Mouse (Mus musculus): ENCODE measurements around the gene Tnfrsf23. TPM values are rescaled to one million over a fixed set of nuclear protein-coding genes. Genes with fewer than 3 reads are reported as not detected.
"Not testable (repeated sequence)": the region's sequence is repeated elsewhere in the genome, so short reads cannot be mapped to it uniquely, and the experiment has no call there.

The Tnfrsf23 gene
- total RNA-seq, 2 experiments from 2014 or later: 0.92 to 1.0 TPM

DNA sequence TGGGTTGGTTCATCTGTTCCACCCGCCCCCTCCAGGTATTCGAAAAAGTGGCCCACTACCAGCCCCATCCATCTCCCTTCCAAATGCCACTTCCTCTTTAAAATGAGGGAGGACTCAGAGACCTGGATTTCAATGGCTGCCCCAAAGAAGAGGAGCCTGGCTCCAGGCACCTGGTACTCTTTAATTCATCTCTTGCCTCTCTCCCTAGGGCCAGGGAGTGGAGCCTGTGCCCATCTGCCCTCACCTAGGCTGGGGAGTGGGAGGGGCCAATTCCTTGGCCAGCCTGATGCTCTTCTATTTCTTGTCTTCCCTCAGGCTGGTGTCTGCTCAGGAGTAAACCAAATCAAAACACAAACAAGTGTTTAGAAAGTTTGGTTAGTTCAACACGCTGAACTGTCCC is 1.0 kb upstream of the Tnfrsf23 start:
- intact Hi-C loops (cut with DNase I); DNase-seq (ENCODE audit: low spot score in 2 of 2): not testable (repeated sequence)

DNA sequence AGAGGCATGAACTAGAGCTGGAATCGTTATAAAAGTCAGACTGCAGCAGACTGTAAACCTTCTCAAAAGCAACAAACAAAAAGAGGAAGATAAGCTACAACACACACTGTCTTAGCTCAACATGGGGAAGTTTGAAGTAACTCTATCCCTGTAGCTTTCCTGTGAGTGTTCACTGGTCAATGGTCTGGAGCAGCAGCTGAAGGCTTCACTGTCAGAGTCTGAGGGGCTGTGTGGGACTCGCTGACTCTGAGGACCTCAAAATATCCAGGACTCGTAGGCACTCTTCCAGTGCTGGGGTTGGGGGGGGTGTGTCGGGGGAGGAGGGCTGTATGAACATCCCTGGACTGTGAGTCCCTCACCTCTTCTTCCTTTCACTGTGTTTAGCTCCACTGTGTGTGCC is 519 bp upstream of the Tnfrsf23 start:
- intact Hi-C loops (cut with DNase I); DNase-seq (ENCODE audit: low spot score in 2 of 2): not testable (repeated sequence)

DNA sequence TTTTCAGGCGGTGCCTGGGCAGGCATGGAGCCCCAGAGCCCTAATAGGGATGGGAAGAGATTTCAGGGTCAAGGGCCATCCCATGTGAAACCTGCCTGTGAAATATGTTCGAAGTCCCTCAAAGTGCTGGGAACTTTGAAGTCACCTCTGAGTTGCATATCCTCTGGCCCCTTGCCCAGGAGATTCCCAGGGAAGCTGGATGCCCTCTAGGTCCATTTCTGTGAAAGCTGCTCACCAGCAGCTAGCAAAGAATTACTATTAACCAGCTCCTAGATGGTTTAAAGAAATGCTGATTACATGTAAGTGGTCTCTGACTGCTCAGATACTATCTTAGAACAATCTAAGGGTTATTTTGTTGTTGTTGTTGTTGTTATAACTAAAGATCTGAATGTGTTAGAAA is 1.1 kb downstream of the Tnfrsf23 start:
- DNase-seq (ENCODE audit: low spot score in 2 of 2); intact Hi-C loops (cut with DNase I): not testable (repeated sequence)

DNA sequence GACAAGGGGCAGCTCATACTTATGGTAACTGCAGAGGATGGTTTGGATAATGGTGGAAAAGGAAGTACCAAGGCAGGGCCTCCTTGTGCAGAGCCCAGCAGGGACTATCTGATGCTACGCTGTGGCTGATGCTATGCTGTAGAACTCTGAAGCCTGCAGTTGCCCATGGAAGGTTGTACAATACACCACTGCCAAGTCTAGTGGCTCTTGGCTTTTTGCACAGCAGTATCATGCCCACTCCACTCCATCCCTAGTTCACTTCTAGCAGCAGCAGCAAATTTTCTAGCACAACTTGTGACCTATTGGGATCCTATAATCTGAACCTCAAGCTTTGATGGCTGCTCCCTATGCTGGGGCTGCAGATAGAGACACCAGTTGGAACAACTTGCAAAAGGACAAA is 4.1 kb downstream of the Tnfrsf23 start:
- intact Hi-C loops (cut with DNase I): no loop called here
- DNase-seq (ENCODE audit: low spot score in 2 of 2): no peak

DNA sequence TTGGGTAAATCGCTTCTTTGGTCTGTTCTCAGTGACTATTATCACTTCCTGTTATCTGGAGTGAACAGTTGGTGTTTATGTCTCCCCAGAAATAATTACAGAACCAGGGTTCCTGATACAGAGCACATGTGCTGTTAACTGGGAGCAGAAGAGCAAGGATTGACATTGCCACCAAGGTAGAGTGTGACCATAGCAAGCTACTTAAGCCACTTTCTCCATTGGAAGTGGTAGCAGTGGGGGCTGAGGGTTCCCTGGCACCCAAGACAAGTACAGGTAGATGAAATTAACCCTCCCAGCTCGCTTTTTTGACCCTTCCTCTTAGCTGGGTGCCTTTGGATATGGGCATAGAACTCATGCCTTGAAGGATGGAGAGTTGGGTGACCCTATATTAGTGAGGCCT is 4.8 kb downstream of the Tnfrsf23 start:
- DNase-seq (ENCODE audit: low spot score in 2 of 2): not testable (repeated sequence)

DNA sequence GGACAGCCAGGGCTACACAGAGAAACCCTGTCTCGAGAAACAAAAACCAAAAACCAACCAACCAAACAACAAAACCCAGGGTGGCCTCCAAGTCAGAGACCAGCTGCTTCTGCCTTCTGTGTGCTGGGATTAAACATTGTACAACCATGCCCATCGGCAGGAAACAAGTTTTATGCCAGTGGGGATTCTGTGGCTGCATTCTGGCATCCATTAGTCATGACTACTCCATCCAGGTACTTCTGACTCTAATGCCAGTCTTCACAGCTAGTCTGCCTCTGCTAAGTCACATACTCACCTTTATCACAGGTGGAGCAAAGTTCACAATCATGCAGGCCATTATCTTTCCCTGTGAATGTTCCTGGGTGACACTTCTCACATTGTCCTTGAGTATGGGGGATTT is 6.0 kb downstream of the Tnfrsf23 start:
- DNase-seq (ENCODE audit: low spot score in 2 of 2); intact Hi-C loops (cut with DNase I): not testable (repeated sequence)

More for the DNA sequence above, 4.8 kb downstream of the Tnfrsf23 start:
- intact Hi-C loops (cut with DNase I): not testable (repeated sequence)

DNA sequence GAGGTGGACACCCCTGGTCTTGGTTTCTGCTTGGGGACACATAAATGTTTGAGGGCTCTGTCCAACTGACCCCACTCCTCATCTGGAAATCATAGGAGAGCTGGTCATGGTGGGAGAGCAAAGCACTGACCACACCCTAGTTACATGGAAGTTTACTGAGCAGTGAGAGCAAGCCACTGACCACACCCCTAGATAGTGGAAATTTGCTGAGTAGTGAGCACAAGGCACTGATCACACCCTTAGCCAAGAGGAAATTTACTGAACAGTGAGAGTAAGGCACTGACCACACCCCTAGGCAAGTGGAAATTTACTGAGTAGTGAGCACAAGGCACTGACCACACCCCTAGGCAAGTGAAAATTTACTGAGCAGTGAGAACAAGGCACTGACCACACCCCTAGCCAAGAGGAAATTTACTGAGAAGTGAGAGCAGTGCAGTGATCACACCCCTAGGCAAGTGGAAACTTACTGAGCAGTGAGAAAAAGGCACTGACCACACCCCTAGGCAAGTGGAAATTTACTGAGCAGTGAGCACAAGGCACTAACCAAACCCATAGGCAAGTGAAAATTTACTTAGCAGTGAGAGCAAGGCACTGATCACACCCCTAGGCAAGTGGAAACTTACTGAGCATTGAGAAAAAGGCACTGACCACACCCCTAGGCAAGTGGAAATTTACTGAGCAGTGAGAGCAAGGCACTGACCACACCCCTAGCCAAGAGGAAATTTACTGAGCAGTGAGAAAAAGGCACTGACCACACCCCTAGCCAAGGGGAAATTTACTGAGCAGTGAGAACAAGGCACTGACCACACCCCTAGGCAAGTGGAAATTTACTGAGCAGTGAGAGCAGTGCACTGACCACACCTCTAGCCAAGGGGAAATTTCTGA is 19.0 kb downstream of the Tnfrsf23 start:
- no peak for DNase-seq (ENCODE audit: low spot score in 2 of 2)
- intact Hi-C loops (cut with DNase I): loop anchor here (1.0 kb wide), 1 partner anchor 28 kb away; no protein-coding TSS in a partner anchor

DNA sequence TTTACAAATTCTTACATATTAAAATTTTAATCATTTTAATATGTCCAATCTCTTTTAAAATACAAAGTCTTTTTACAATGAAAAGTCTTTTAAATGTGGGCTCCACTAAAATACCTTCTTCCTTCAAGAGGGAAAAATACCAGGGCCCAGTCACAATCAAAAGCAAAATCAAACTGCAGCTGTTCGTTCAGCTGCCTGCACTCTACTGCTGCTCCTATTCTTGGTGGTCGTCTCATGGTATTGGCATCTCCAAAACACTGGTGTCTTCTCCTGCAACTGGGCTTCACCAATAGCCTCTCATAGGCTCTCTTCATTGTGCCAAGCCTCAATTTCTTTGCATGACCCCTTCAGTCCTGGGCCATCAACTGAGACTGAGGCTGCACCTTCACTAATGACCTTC is 22.2 kb downstream of the Tnfrsf23 start:
- DNase-seq (ENCODE audit: low spot score in 2 of 2): no peak
- intact Hi-C loops (cut with DNase I): no loop called here

DNA sequence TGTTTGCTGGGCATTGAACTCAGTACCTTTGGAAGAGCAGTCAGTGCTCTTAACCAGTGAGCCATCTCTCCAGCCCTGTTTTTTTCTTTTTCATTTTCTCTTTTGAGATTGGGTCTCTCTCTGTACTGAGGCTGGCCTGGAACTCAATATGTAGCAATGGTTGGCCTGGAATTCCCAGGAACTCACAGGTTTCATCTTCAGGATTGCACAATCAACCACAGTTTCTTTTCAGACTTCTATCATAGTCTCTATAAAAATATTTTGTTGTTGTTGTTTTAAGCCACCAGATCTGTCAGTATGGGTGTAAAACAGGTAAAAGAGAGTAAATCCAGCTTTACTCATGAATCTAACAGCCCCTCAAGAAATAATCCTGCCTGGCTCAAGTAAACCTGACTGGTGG is 24.9 kb downstream of the Tnfrsf23 start:
- intact Hi-C loops (cut with DNase I): no loop called here
- DNase-seq (ENCODE audit: low spot score in 2 of 2): no peak

DNA sequence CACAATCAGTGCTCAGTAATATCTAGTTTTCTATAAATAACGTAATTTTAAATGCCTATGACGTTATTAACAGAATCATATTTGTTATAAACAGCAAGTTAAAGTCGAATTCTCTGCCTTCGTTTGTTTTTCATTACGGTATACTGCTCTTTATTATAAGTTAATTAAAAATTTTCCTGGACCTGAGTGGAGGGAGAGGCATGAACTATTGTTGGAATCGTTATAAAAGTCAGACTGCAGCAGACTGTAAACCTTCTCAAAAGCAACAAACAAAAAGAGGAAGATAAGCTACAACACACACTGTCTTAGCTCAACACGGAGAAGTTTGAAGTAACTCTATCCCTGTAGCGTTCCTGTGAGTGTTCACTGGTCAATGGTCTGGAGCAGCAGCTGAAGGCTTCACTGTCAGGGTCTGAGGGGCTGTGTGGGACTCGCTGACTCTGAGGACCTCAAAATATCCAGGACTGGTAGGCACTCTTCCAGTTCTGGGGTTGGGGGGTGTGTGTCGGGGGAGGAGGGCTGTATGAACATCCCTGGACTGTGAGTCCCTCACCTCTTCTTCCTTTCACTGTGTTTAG is 35.8 kb downstream of the Tnfrsf23 start:
- not testable (repeated sequence) for DNase-seq (ENCODE audit: low spot score in 2 of 2)
- intact Hi-C loops (cut with DNase I): loop anchor here (2.0 kb wide), 1 partner anchor 33 kb away; no protein-coding TSS in a partner anchor

DNA sequence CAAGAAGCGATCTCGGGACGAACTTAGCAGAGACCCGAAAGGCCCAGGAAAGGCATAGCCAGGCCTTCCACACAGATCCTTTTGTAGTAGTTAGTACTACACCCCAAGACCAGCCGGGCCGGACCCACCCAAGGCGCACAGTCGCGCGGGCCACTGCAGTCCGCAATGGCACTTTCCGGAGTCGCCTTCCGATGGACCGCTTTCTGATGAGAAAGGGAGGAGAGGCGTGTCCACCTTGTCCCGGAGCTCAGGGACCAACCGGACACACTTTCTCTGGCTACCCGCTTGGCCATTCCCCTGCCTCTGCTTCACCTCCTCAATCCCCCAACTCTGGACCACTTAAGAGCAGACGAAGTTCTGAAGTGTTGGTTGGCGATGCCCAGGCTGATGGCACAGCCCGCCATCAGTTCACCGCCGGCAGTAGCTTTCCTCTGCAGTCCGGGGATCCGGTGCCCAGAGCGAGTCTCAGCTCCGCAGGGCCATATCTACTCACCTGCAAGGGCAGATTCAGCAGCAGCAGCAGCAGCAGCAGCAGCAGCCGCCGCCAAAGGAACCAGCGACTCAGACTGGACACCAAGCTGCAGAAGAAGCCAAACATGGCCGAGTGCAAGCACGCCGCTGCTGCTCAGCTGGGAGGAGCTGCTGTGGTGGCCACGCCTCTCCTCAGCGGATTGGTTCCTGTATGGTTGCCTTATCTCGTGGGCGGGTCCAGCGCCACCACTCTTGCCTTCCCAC is 36.5 kb downstream of the Tnfrsf23 start, which contains the start of gene Tnfrsf22:
TSS of gene Tnfrsf22 (minus strand) at position 628 of the 735 bp plus-strand sequence.
- intact Hi-C loops (cut with DNase I): loop anchor here (2.0 kb wide), 1 partner anchor 34 kb away; no protein-coding TSS in a partner anchor

DNA sequence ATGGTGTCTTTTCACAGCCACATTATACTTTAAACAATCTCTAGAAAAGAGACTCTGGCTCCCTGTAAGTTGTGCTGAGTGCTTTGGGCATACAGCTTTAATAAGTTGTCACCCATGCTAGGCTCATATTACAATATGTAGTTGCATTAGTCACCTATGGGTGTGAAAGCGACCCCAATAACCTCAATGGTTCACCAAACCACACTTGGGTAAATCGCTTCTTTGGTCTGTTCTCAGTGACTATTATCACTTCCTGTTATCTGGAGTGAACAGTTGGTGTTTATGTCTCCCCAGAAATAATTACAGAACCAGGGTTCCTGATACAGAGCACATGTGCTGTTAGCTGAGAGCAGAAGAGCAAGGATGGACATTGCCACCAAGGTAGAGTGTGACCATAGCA is 41.7 kb downstream of the Tnfrsf23 start:
- DNase-seq (ENCODE audit: low spot score in 2 of 2); intact Hi-C loops (cut with DNase I): not testable (repeated sequence)

More for the DNA sequence above, 36.5 kb downstream of the Tnfrsf23 start, which contains the start of gene Tnfrsf22:
- DNase-seq (ENCODE audit: low spot score in 2 of 2): peak; percentile 77

DNA sequence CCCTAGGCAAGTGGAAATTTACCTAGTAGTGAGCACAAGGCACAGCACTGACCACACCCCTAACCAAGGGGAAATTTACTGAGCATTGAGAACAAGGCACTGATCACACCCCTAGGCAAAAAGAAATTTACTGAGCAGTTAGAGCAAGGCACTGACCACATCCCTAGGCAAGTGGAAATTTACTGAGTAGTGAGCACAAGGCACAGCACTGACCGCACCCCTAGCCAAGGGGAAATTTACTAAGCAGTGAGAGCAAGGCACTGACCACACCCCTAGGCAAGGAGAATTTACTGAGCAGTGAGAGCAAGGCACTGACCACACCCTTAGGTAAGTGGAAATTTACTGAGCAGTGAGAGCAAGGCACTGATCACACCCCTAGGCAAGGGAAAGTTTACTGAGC is 49.0 kb downstream of the Tnfrsf23 start:
- intact Hi-C loops (cut with DNase I): no loop called here
- no peak for DNase-seq (ENCODE audit: low spot score in 2 of 2)

DNA sequence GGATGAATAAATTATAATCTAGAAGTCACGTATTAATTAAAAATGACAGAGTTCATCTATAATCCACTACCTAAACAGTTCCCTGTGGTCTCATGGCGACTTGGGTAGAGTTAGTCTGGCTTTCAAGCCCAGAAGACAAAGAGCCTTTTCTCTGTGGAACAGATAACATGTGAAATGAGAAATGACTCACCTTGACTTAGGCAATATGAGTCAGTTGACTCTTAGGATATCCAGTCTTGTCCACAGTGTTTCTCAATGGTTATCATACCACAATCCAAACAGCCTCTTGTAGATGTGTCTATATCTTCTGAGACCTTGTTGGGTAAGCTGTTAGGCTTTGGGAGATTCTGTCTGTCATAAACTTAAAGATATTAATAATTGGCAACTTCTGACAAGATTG is 54.2 kb downstream of the Tnfrsf23 start:
- intact Hi-C loops (cut with DNase I): no loop called here
- no peak for DNase-seq (ENCODE audit: low spot score in 2 of 2)

DNA sequence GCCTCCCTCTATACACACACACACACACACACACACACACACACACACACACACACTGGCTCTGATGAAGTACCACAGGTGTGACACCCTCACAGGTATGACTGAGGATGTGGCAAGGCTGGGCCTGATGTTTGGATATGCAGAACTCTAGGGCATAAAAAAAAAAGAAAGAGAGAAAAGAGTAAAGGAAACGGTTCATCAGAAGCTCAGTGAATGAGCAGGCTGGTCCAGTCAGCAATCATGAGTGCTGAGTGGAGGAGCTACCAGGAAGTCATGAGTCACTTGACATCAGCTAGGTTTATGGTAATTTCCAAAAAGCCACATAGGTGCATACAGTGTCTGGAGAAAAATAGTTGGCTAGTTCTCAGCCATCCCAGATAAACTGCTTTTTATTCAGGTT is 56.2 kb downstream of the Tnfrsf23 start:
- intact Hi-C loops (cut with DNase I): no loop called here
- no peak for DNase-seq (ENCODE audit: low spot score in 2 of 2)

DNA sequence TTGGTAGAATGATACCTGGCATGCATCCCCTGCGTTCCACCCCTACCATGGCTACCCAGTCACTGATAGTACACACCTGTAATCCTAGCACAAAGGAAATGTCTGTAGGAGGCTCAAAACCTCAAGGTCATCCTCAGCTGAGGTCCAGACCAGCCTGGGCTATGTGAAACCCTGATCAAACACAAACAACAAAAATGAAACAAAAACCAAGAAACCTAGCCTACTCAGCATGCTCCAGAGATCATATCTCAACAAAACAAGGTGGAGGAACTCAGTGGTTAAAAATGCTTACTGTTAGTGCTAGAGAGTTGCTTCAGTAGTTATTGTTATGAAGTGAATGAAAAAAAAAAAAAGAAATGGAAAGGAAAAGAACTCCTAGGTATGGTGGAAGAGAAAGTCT is 57.1 kb downstream of the Tnfrsf23 start, which contains the start of gene Tnfrsf26:
TSS of gene Tnfrsf26 (minus strand) at position 183 of the 400 bp plus-strand sequence.
- DNase-seq (ENCODE audit: low spot score in 2 of 2): no peak
- intact Hi-C loops (cut with DNase I): no loop called here

DNA sequence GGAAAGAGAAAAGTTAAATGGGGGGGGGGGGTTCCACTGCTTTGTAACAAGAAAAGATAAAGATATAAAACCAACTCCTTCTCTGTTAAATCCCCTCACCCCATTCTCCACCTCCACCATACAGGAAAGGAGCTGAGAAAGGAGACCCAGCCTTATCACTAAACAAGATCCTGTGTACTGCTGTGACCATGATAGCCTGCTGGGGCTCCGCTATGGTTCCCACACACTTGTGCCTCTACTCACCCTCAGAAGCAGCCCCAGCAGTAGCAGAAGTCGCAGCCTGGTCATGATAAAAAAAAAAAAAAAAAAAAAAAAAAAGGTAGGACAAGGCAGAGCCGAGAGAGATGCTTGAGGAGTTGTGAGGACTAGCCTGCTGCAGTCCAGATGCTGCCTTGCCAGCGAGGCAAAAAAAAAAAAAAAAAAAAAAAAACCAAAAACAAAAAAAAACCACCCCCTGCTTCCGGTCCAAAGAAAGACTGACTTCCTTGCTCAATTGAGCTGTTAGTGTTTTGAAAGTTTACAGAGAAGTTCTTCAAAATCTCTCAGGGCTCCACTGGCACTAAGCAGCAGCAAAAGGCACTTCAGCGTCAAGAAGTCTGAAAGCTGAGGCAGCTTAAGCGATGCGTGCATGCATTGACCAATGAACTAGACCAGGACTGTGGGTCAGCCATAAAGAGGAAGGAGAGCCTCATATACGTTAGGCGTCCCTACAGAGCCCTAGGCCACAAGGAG is 58.0 kb downstream of the Tnfrsf23 start:
- intact Hi-C loops (cut with DNase I): no loop called here
- no peak for DNase-seq (ENCODE audit: low spot score in 2 of 2)

DNA sequence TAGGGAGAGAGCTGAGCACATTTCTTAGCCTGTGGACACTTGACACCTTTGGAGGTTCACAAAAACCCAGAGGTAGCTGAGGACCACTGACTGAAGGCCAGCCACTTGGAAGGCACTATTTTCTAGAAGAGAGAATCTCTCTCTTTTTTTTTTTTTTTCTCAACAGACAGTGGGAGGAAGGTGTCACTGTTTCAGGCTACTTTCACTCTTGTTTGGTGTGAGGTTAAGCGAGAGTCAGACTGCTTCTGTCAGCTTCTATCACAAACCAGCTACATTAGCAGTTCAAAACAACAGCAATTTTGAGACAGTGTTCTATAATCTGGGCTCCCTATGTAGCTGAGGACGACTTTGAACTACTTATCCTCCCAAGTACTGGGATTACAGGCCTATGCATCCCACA is 59.5 kb downstream of the Tnfrsf23 start:
- intact Hi-C loops (cut with DNase I): no loop called here
- no peak for DNase-seq (ENCODE audit: low spot score in 2 of 2)

DNA sequence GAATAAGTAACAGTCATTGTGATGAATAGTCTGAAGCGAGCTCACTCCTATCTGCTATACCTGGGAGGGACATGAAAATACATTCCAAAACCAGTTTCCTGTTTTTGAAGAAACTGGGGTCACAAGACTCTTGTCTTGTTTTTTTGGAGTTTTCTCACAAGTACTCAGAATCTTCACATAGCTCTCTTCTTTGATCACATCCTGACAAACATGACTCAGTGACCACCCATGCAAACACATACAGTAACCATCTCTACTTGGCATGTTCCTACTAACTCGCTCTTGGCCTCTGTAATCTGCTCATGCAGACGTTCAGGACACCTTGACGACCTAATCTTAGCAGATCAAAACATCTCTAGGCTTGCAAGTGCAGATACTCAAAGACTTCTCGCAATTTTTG is 60.5 kb downstream of the Tnfrsf23 start:
- no peak for DNase-seq (ENCODE audit: low spot score in 2 of 2)
- intact Hi-C loops (cut with DNase I): no loop called here

Data from left cerebral cortex, postnatal 14 days (tissue).